Mouse (Mus musculus) kidney, adult 2 months (tissue): ENCODE measurements around the gene E2f3.

Experiments used
- CTCF ChIP-seq: fragments of 200-500 bp; conservative IDR thresholded peaks from 2 replicates; pipeline ENCODE4 v1.5.1; 2011; ENCODE audit warnings: low read depth, mild to moderate bottlenecking, control low read depth, low read length, moderate library complexity, mixed read lengths; ENCODE audit not compliant: insufficient read depth, insufficient read length
- POLR2A ChIP-seq: fragments of 200-500 bp; IDR thresholded peaks from one replicate; pipeline ENCODE4 v1.6.1; 2011; ENCODE audit warnings: low read depth, low read length, control low read depth

DNA sequence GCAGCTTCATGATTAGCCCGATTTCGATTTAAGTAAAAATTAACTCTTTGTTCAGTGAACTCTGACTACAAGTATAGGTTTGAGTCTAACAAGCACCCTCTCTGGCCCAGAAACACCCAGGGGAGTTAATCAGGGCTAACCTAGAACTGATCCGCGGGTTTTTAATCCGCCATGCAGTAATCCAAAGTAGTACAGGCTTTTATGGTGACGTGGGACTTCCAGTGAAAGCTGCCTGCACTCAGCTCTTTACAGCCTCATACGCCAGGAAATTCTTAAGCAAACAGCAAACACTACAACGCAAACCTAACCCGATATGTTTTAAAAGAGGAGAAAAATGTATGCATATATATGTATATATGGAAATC lies 875 bp upstream of the E2f3 start:
- TF ChIP-seq CTCF (no peak), POLR2A (no peak)
